Mouse (Mus musculus) MEL (cell line): ENCODE measurements at regions not wholly inside any gene's neighbourhood (a gene's known extent, or its start where the extent isn't known, plus 50 kb on each side); places are given as distances from the start of the nearest gene placed in this dataset.

Experiments used
- DNase-seq: peaks from one replicate; pipeline ENCODE4 v3.0.0; 2011; ENCODE audit warnings: low read depth, low spot score
- H3K27ac ChIP-seq: 2 replicates; pipeline ENCODE4 v1.5.1; 2012; ENCODE audit warnings: low read depth, mild to moderate bottlenecking, control low read depth, low read length, moderate library complexity; ENCODE audit not compliant: control insufficient read depth
- H3K27me3 ChIP-seq, 2 experiments: fragments of 150-350 bp in 1 of 2; sonication (generic) in 1 of 2; 2 replicates each; pipeline ENCODE4 v1.6.1; 2012; ENCODE audit warnings: low read length in 2 of 2, mild to moderate bottlenecking in 2 of 2, improper control_type of control experiment in 1 of 2, moderate library complexity in 1 of 2; ENCODE audit not compliant: insufficient read depth in 2 of 2, control insufficient read depth in 1 of 2
- H3K36me3 ChIP-seq, 2 experiments: 2 replicates each; pipeline ENCODE4 v1.6.1; 2012 to 2014; ENCODE audit warnings: low read length in 2 of 2, improper control_type of control experiment in 1 of 2, inconsistent platforms in 1 of 2, mild to moderate bottlenecking in 1 of 2; ENCODE audit not compliant: insufficient read depth in 2 of 2, control insufficient read depth in 1 of 2
- H3K4me1 ChIP-seq, 2 experiments: fragments of 150-350 bp in 1 of 2; sonication (generic) in 1 of 2; 2 replicates each; pipeline ENCODE4 v1.6.1; 2012; ENCODE audit warnings: low read length in 2 of 2, improper control_type of control experiment in 1 of 2, mild to moderate bottlenecking in 1 of 2; ENCODE audit not compliant: insufficient read depth in 2 of 2, control insufficient read depth in 1 of 2
- H3K4me3 ChIP-seq, 2 experiments: fragments of 150-350 bp in 1 of 2; sonication (generic) in 1 of 2; 2 replicates each; pipeline ENCODE4 v1.5.1; 2012; ENCODE audit warnings: low read depth in 2 of 2, low read length in 2 of 2, mild to moderate bottlenecking in 2 of 2, moderate library complexity in 2 of 2, control low read depth in 1 of 2, improper control_type of control experiment in 1 of 2; ENCODE audit not compliant: control insufficient read depth in 1 of 2, insufficient read depth in 1 of 2
- H3K79me2 ChIP-seq: 2 replicates; pipeline ENCODE4 v1.6.1; 2012; ENCODE audit warnings: mild to moderate bottlenecking, low read length, moderate library complexity; ENCODE audit not compliant: control insufficient read depth, poor library complexity, insufficient read depth
- H3K9ac ChIP-seq: 2 replicates; pipeline ENCODE4 v1.6.1; 2012; ENCODE audit warnings: low read depth, mild to moderate bottlenecking, control low read depth, low read length, moderate library complexity; ENCODE audit not compliant: control insufficient read depth, poor library complexity, severe bottlenecking
- H3K9me3 ChIP-seq: fragments of 150-350 bp; sonication (generic); replicated peaks from 2 replicates; pipeline ENCODE4 v1.6.1; 2012; ENCODE audit warnings: mild to moderate bottlenecking, low read length, improper control_type of control experiment, moderate library complexity; ENCODE audit not compliant: insufficient read depth
- CHD2 ChIP-seq: IDR thresholded peaks from 2 replicates; pipeline ENCODE4 v1.6.1; 2011; ENCODE audit warnings: low read length, improper control_type of control experiment
- E2F4 ChIP-seq: IDR thresholded peaks from 2 replicates; pipeline ENCODE4 v1.6.1; 2011; ENCODE audit warnings: low read depth, low read length, improper control_type of control experiment, borderline replicate concordance
- ELF1 ChIP-seq: IDR thresholded peaks from 2 replicates; pipeline ENCODE4 v1.6.1; 2014; ENCODE audit warnings: low read depth, mild to moderate bottlenecking, inconsistent platforms, low read length, improper control_type of control experiment, moderate library complexity
- GABPA ChIP-seq: IDR thresholded peaks from 2 replicates; pipeline ENCODE4 v1.6.1; 2012; ENCODE audit warnings: low read depth, mild to moderate bottlenecking, inconsistent platforms, low read length, improper control_type of control experiment, moderate library complexity
- GATA1 ChIP-seq: IDR thresholded peaks from 2 replicates; pipeline ENCODE4 v1.6.1; 2011; ENCODE audit warnings: low read depth, low read length, improper control_type of control experiment
- KAT2A ChIP-seq: conservative IDR thresholded peaks from 2 replicates; pipeline ENCODE4 v1.6.1; 2012; ENCODE audit warnings: low read depth, low read length, improper control_type of control experiment, inconsistent platforms
- MEF2A ChIP-seq: IDR thresholded peaks from 2 replicates; pipeline ENCODE4 v1.6.1; 2014; ENCODE audit warnings: low read depth, mild to moderate bottlenecking, inconsistent platforms, low read length, improper control_type of control experiment; ENCODE audit not compliant: poor library complexity, insufficient replicate concordance, severe bottlenecking; ENCODE audit errors: extremely low read depth
- MYC ChIP-seq: IDR thresholded peaks from 2 replicates; pipeline ENCODE4 v1.6.1; 2011; ENCODE audit warnings: low read depth, mild to moderate bottlenecking, low read length, improper control_type of control experiment, moderate library complexity
- NELFE ChIP-seq: IDR thresholded peaks from 2 replicates; pipeline ENCODE4 v1.6.1; 2011; ENCODE audit warnings: low read depth, low read length, improper control_type of control experiment
- NRF1 ChIP-seq: IDR thresholded peaks from 2 replicates; pipeline ENCODE4 v1.6.1; 2014; ENCODE audit warnings: low read depth, mild to moderate bottlenecking, inconsistent platforms, low read length, improper control_type of control experiment, moderate library complexity; ENCODE audit not compliant: poor library complexity, insufficient read depth, severe bottlenecking
- POLR2A ChIP-seq, 2 experiments: IDR thresholded peaks; 2 replicates each; pipeline ENCODE4 v1.6.1; 2011 to 2012; ENCODE audit warnings: low read length in 2 of 2, mild to moderate bottlenecking in 2 of 2, control low read depth in 1 of 2, improper control_type of control experiment in 1 of 2, low read depth in 1 of 2, moderate library complexity in 1 of 2; ENCODE audit not compliant: control insufficient read depth in 1 of 2, insufficient read depth in 1 of 2, poor library complexity in 1 of 2
- POLR2AphosphoS5 ChIP-seq: IDR thresholded peaks from 2 replicates; pipeline ENCODE4 v1.6.1; 2012; ENCODE audit warnings: low read depth, borderline replicate concordance, mild to moderate bottlenecking, inconsistent platforms, low read length, moderate library complexity, mixed read lengths
- RAD21 ChIP-seq: IDR thresholded peaks from 2 replicates; pipeline ENCODE4 v1.6.1; 2011; ENCODE audit warnings: mild to moderate bottlenecking, low read depth, low read length, improper control_type of control experiment
- RCOR1 ChIP-seq: IDR thresholded peaks from 2 replicates; pipeline ENCODE4 v1.6.1; 2012; ENCODE audit warnings: low read depth, mild to moderate bottlenecking, inconsistent platforms, low read length, improper control_type of control experiment
- SIN3A ChIP-seq: IDR thresholded peaks from 2 replicates; pipeline ENCODE4 v1.6.1; 2012; ENCODE audit warnings: low read length, improper control_type of control experiment, inconsistent platforms
- TAL1 ChIP-seq: IDR thresholded peaks from 2 replicates; pipeline ENCODE4 v1.6.1; 2012; ENCODE audit warnings: mild to moderate bottlenecking, inconsistent platforms, low read length, moderate library complexity, mixed read lengths
- USF2 ChIP-seq, 2 experiments: IDR thresholded peaks; 2 replicates each; pipeline ENCODE4 v1.6.1; 2011 to 2012; ENCODE audit warnings: improper control_type of control experiment in 2 of 2, low read length in 2 of 2, borderline replicate concordance in 1 of 2, inconsistent platforms in 1 of 2, low read depth in 1 of 2, mild to moderate bottlenecking in 1 of 2; ENCODE audit not compliant: insufficient read depth in 1 of 2
- ZC3H11A ChIP-seq: IDR thresholded peaks from 2 replicates; pipeline ENCODE4 v1.6.1; 2012; ENCODE audit warnings: low read depth, mild to moderate bottlenecking, inconsistent platforms, low read length, improper control_type of control experiment
- ZMIZ1 ChIP-seq: IDR thresholded peaks from 2 replicates; pipeline ENCODE4 v1.6.1; 2012; ENCODE audit warnings: low read depth, mild to moderate bottlenecking, inconsistent platforms, low read length, improper control_type of control experiment, moderate library complexity
- ZNF384 ChIP-seq: IDR thresholded peaks from 2 replicates; pipeline ENCODE4 v1.6.1; 2012; ENCODE audit warnings: low read depth, mild to moderate bottlenecking, inconsistent platforms, low read length, improper control_type of control experiment

- no peak for DNase-seq
- Histone ChIP-seq H3K9me3 (no peaks in the 10 kb centered on the region), H3K4me3 (no peak overlapping the region)
Observed at GRCm38 (mm10) chr17:62393355-62394006, 487.6 kb downstream of the Efna5 start.

GRCm38 (mm10) chr17:62384053-62384452, 497.1 kb downstream of the Efna5 start:
- no peak overlapping the region for H3K27ac ChIP-seq
- peaks cover 0 to under 1% of the 10 kb centered on the region in 2 experiments; a peak in 1 of 4 replicates for H3K36me3 ChIP-seq
- no peaks in the 10 kb centered on the region for H3K9me3 ChIP-seq
- no peak for DNase-seq
- H3K4me1 ChIP-seq, result peaks cover 0 to under 1% of the 10 kb centered on the region in 2 experiments; a peak in 1 of 4 replicates
- no peaks in the 10 kb centered on the region for H3K79me2 ChIP-seq
- no peak overlapping the region for H3K4me3 ChIP-seq
- no peak overlapping the region for H3K9ac ChIP-seq
- H3K27me3 ChIP-seq, result no peaks in the 10 kb centered on the region
- TF ChIP-seq SIN3A (no peak), POLR2AphosphoS5 (no peak), TAL1 (no peak), ZC3H11A (no peak), GABPA (no peak), ZMIZ1 (no peak), ELF1 (no peak), E2F4 (no peak), MYC (no peak), USF2 (IDR thresholded peaks at IDR 0.05; ENCODE audit: borderline replicate concordance in 1 of 2, insufficient read depth in 1 of 2, low read depth in 1 of 2, low read length in 2 of 2) (no peak), KAT2A (no peak), ZNF384 (no peak), NELFE (no peak), GATA1 (no peak), CHD2 (no peak), NRF1 (no peak), RAD21 (no peak)

More at GRCm38 (mm10) chr17:62393355-62394006, 487.6 kb downstream of the Efna5 start:
- H3K36me3 ChIP-seq, result no peaks in the 10 kb centered on the region
- H3K79me2 ChIP-seq, result no peaks in the 10 kb centered on the region
- TF ChIP-seq ZC3H11A, result no peak
- TF ChIP-seq POLR2A (IDR thresholded peaks at IDR 0.05; ENCODE audit: control insufficient read depth in 1 of 2, insufficient read depth in 1 of 2, low read depth in 1 of 2, low read length in 2 of 2, poor library complexity in 1 of 2), result no peak
- no peak for TF ChIP-seq GABPA
- TF ChIP-seq RCOR1, result no peak
- TF ChIP-seq TAL1, result no peak
- TF ChIP-seq CHD2, result no peak
- TF ChIP-seq MEF2A, result no peak
- no peak for TF ChIP-seq POLR2AphosphoS5
- H3K27me3 ChIP-seq, result no peaks in the 10 kb centered on the region
- no peaks in the 10 kb centered on the region for H3K4me1 ChIP-seq
- H3K9ac ChIP-seq, result no peak overlapping the region
- no peak overlapping the region for H3K27ac ChIP-seq
